Mouse (Mus musculus) forebrain, embryonic 11.5 days (tissue): Measurements from ENCODE around the gene Tgoln1. TPM values are rescaled to one million over a fixed set of nuclear protein-coding genes. Genes with fewer than 3 reads are reported as not detected.

Source experiments
- ATAC-seq: fragments of 200-750 bp; cut with Nextera tagmentation; replicated peaks from 2 replicates; pipeline ENCODE4 v1.8.0; 2017; ENCODE audit warnings: moderate TSS enrichment; ENCODE audit not compliant: low FRiP score
- DNase-seq: peaks from one replicate; pipeline ENCODE4 v3.0.0-alpha.2; 2017; ENCODE audit warnings: low spot score
- H3K27ac ChIP-seq: fragments of 300-500 bp; sonication (generic); 2 replicates; pipeline ENCODE4 v1.5.1; 2014; ENCODE audit warnings: low read depth, low read length
- H3K27me3 ChIP-seq: fragments of 300-500 bp; sonication (generic); 2 replicates; pipeline ENCODE4 v1.6.1; 2014; ENCODE audit warnings: mild to moderate bottlenecking, low read length, mixed read lengths; ENCODE audit not compliant: control insufficient read depth, insufficient read depth
- H3K36me3 ChIP-seq: fragments of 300-500 bp; sonication (generic); 2 replicates; pipeline ENCODE4 v1.6.1; 2014; ENCODE audit warnings: mild to moderate bottlenecking, low read length, moderate library complexity, mixed read lengths; ENCODE audit not compliant: control insufficient read depth, insufficient read depth
- H3K4me1 ChIP-seq: fragments of 300-500 bp; sonication (generic); replicated peaks from 2 replicates; pipeline ENCODE4 v1.6.1; 2014; ENCODE audit warnings: low read length, mixed read lengths; ENCODE audit not compliant: control insufficient read depth, insufficient read depth
- H3K4me2 ChIP-seq: fragments of 300-500 bp; sonication (generic); 2 replicates; pipeline ENCODE4 v1.6.1; 2014; ENCODE audit warnings: low read depth, mild to moderate bottlenecking, low read length, moderate library complexity, mixed read lengths; ENCODE audit not compliant: severe bottlenecking
- H3K4me3 ChIP-seq: fragments of 300-500 bp; sonication (generic); 2 replicates; pipeline ENCODE4 v1.5.1; 2014; ENCODE audit warnings: low read depth, low read length
- H3K9ac ChIP-seq: fragments of 300-500 bp; sonication (generic); 2 replicates; pipeline ENCODE4 v1.6.1; 2014; ENCODE audit warnings: low read length
- H3K9me3 ChIP-seq: fragments of 300-500 bp; sonication (generic); 2 replicates; pipeline ENCODE4 v1.6.1; 2016; ENCODE audit warnings: low read length, mixed read lengths; ENCODE audit not compliant: control insufficient read depth
- WGBS: fragments of 180-500 bp; shearing (Covaris S2); extraction: QIAGEN DNeasy Blood & Tissue Kit; methylation state at CpG from one replicate; pipeline ENCODE4 v1.1.7; 2014; 5-methylcytosine and 5-hydroxymethylcytosine counted together
- polyA plus RNA-seq: library from polyadenylated mRNA; unstranded; fragments of >200 nt; fragmentation: Nextera tagmentation; extraction: Ambion mirVana; gene quantifications from 2 replicates; pipeline ENCODE4 v1.2.1, GENCODE M21; 2014

The Tgoln1 gene
- polyA plus RNA-seq, 1 experiment from 2014 or later: 34.1 TPM

DNA sequence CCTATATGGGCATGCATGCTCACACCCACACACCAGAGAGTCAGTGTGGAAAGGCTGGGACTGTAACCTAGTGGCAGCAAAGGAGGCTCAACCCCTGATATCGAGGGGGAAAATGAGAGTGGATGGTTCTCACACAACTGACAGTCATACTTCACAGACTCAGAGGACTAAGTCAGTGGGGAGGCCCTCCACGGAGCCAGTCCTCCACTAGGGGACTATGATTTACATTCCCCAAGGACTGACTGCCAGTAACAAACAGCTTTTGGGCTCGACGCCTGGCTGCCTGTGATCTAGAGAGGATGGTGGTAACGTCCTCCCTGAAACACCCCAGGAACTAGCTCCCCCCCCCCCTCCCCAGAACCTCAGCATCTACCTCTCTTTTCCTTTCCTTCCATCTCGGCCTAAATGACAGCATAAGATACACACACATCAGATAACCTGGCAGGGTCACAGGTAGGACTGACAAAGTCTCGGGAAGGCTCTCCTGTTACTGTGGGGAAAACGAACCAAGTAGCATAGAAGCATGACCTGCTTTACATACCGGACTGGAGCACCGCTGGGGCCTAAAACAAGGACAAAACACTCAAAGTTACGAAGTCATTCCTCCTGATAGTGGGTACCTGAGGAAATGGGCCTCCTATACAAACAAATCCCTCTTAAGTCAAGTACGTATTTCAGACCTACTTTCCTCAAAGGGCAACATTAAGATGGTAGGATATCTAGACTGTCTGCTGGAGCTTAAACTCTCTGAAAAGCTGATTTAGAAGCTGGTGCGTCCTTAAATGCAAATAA, 19.5 kb downstream of the Tgoln1 start:
- H3K27me3 ChIP-seq: no peaks in the 10 kb centered on the region
- peak overlapping the region; percentile 58 for H3K4me3 ChIP-seq
- H3K9ac ChIP-seq: peak overlapping the region; percentile 70
- ATAC-seq (no peak), DNase-seq (no peak)
- H3K36me3 ChIP-seq: no peaks in the 10 kb centered on the region
- 61% methylated on average over 13 of the region's 13 CpGs for WGBS
- H3K9me3 ChIP-seq: no peaks in the 10 kb centered on the region
- peak overlapping the region; percentile 74 for H3K4me2 ChIP-seq
- peaks cover 4% of the 10 kb centered on the region; the same call in 1 of the 2 replicates for H3K4me1 ChIP-seq
- no peak overlapping the region for H3K27ac ChIP-seq

DNA sequence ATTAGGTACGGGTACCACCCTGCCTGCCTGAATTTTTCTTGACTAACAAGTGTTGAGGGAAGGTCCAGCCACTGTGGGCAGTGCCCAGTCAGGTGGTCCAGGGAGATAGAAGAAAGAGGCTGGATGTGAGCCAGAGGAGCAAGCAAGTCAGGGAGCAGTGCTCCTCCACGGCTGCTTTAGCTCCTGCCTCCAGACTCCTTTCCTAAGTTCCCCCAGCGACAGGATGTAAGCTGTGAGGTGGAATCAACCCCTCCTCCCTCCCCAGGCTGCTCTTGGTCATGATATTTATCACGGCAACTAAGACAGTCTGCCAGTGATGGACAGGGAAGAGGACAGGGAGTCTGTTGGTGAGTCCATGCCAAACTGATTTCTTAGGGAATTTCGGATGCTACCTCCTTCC, 22.9 kb downstream of the Tgoln1 start:
- DNase-seq (no peak), ATAC-seq (no peak)
- Histone ChIP-seq H3K36me3 (no peaks in the 10 kb centered on the region), H3K9ac (no peak overlapping the region), H3K9me3 (no peaks in the 10 kb centered on the region), H3K27ac (no peak overlapping the region), H3K4me3 (no peak overlapping the region), H3K4me2 (no peak overlapping the region), H3K27me3 (no peaks in the 10 kb centered on the region), H3K4me1 (peaks cover 4% of the 10 kb centered on the region; the same call in 1 of the 2 replicates)
- WGBS: 77% methylated on average over 5 of the region's 5 CpGs

DNA sequence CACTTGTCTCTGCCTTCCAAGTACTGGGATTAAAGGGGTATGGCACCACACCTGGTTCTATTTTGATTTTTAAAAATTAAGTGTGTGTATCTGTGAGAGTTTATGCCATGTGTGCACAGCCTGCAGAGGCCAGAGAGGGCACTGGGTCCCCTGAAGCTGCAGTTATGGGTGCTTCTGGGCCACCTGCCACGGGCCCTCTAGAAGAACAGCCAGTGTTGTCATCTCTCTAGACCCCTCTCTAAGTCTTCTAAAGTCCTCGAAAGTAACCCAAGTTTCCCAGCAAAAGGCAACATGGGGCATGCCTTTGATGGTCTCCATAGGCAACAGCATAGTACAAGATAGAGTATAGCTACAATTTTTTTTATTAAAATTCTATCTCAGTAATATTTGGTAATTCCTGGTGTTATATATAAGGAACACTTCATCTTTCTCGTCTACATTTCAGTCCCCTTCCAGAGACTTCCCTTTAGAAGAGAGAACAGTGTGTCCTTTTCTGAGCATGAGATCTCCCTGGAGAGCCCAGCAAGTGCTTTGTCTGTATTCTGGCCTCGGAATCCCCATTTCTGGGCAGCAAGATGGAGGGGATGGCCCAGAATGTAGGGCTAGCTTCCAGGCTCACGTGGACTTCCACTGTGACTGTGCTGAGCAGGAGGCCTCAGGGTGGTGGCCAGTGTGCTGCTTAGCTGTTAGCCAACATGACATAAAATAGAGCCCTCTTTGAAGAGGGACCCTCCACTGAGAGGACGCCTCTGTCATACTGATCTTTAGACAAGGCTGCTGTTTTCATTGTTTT, 23.6 kb downstream of the Tgoln1 start:
- Histone ChIP-seq H3K27ac (no peak overlapping the region), H3K4me3 (no peak overlapping the region), H3K36me3 (no peaks in the 10 kb centered on the region), H3K4me2 (no peak overlapping the region), H3K9me3 (no peaks in the 10 kb centered on the region), H3K9ac (no peak overlapping the region), H3K4me1 (peaks cover 4% of the 10 kb centered on the region; the same call in 1 of the 2 replicates), H3K27me3 (no peaks in the 10 kb centered on the region)
- DNase-seq: no peak
- whole genome bisulfite sequencing: 80% methylated on average over 6 of the region's 6 CpGs
- no peak for ATAC-seq

DNA sequence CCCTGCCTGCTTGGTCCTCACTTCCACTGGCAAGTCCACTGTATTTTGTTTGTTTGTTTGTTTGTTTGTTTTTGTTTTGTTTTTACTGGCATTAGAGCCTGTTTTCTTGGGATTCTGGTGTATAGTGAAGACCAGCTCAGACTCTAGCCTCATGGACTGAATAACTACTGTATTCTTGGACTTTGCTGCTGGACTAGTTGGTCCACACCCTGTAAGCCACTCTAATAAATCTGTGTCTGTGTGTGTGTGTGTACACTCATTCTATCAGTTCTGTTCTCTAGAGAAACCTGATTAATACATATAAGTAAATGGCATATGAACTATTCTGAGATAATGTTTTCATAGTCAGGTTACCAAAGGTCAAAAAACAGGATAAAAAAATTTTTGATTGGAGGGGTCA, 26.7 kb downstream of the Tgoln1 start:
- Histone ChIP-seq H3K36me3 (no peaks in the 10 kb centered on the region), H3K4me3 (no peak overlapping the region), H3K4me1 (no peaks in the 10 kb centered on the region), H3K27me3 (no peaks in the 10 kb centered on the region), H3K9me3 (no peaks in the 10 kb centered on the region), H3K4me2 (no peak overlapping the region), H3K9ac (no peak overlapping the region), H3K27ac (no peak overlapping the region)
- no peak for ATAC-seq
- DNase-seq: no peak

DNA sequence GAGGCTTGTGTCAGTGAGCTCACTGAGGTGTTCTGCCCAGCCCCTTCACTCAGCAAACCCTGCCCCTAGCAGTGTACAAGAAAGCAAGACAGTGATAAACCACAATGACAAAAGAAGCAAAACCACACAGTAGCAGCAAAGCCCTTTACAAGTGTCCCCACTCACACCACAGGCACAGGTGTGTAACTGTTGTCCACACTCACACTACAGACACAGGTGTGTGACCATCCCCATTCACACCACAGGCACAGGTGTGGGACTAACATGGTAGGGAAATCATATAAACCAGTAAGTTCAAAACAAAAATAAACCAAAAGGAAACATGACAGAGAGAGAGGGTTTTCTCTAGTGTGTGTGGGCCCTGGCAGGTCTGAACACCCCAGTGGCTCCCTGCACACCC, 28.5 kb downstream of the Tgoln1 start:
- Histone ChIP-seq H3K4me1 (no peaks in the 10 kb centered on the region), H3K36me3 (no peaks in the 10 kb centered on the region), H3K27me3 (no peaks in the 10 kb centered on the region), H3K9ac (no peak overlapping the region), H3K27ac (no peak overlapping the region), H3K4me2 (no peak overlapping the region), H3K9me3 (no peaks in the 10 kb centered on the region), H3K4me3 (no peak overlapping the region)
- DNase-seq (no peak), ATAC-seq (no peak)

DNA sequence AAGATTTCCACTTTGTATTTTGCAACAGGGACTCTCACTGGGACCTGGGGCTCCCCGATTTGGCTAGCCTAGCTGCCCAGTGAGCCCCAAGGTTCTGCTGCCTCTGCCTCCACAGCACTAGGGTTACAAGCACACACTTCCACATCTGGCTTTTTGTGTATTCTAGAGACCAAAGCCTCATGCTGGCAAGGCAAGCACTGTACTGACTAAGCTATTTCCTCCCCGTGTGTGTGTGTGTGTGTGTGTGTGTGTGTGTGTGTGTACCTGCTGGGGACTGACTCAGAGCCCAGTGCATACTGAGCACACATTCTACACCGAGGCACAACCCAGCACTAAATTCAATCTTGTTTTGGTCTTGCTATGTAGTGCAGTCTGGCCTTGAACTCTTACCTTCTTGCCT, 30.1 kb downstream of the Tgoln1 start:
- H3K9me3 ChIP-seq: no peaks in the 10 kb centered on the region
- no peaks in the 10 kb centered on the region for H3K27me3 ChIP-seq
- H3K4me1 ChIP-seq: no peaks in the 10 kb centered on the region
- DNase-seq (no peak), ATAC-seq (no peak)
- WGBS: 85% methylated on average over 3 of the region's 3 CpGs
- H3K27ac ChIP-seq: no peak overlapping the region
- no peak overlapping the region for H3K9ac ChIP-seq
- no peak overlapping the region for H3K4me2 ChIP-seq
- no peak overlapping the region for H3K4me3 ChIP-seq
- no peaks in the 10 kb centered on the region for H3K36me3 ChIP-seq

DNA sequence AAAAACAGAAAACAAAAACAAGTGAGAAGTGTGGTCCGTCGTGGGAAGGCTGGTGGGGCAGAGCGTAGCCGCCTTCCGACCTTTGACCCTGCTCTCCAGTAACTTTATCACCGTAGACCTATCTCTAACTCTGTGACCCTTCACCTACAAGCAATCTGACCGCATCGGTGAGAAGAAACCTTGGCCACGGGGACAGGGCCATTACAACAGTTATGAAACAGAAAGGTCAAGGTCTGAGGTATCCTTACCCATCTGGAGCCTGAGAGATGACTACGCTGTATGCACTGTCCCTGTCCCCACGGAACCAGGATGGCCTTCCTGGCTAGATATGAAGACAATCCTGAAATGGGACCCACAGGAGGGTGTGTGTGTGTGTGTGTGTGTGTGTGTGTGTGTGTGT, 32.6 kb downstream of the Tgoln1 start:
- H3K4me2 ChIP-seq: no peak overlapping the region
- H3K27ac ChIP-seq: no peak overlapping the region
- no peaks in the 10 kb centered on the region for H3K4me1 ChIP-seq
- H3K9ac ChIP-seq: no peak overlapping the region
- no peaks in the 10 kb centered on the region for H3K9me3 ChIP-seq
- 86% methylated on average over 11 of the region's 11 CpGs for WGBS
- no peak for DNase-seq
- H3K4me3 ChIP-seq: no peak overlapping the region
- no peaks in the 10 kb centered on the region for H3K27me3 ChIP-seq
- no peaks in the 10 kb centered on the region for H3K36me3 ChIP-seq
- ATAC-seq: no peak

DNA sequence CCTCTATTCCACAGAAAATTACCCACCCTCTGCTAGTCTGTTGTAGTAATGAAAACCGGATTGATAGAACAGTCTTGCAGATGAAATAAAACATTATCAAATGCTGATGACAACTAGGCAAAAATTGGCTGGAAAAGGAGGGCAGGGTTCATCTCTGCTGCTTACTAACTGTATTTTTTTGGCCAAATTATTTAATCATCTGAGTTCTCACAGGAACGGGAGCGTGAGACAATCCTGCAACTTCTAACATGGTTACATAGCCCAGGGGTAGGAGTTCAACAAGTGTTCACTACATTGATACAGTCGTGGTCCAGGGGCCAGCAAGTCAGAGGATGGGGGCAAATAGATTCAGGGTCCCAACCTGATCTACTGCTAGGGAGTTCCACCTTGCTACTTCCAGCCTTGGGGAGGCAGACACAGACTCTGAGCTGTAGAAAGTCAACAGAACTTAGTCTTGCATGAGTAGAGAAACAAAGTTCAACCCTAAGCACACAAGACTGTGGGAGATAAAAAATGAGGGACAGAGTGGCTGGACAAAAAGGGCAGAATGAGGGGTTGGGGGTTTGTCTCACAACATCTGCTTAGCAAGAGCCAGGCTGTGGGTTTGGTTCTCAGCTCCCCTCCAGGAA, 33.5 kb downstream of the Tgoln1 start:
- no peaks in the 10 kb centered on the region for H3K36me3 ChIP-seq
- H3K27me3 ChIP-seq: no peaks in the 10 kb centered on the region
- H3K9me3 ChIP-seq: no peaks in the 10 kb centered on the region
- DNase-seq: no peak
- no peak overlapping the region for H3K27ac ChIP-seq
- H3K4me2 ChIP-seq: no peak overlapping the region
- WGBS: 91% methylated on average over 4 of the region's 4 CpGs
- no peak for ATAC-seq
- no peaks in the 10 kb centered on the region for H3K4me1 ChIP-seq
- H3K9ac ChIP-seq: no peak overlapping the region
- H3K4me3 ChIP-seq: no peak overlapping the region
